Mouse (Mus musculus) MN1 (cell line): ENCODE data around the gene Rmdn2.

Experiments
- DNase-seq: peaks from one replicate; pipeline ENCODE4 v3.0.0-alpha.2; 2016; ENCODE audit warnings: low spot score

The Rmdn2 gene

GRCm38 (mm10) chr17:79611545-79611944 lies at the start of gene Rmdn2:
Gene Rmdn2, plus strand, starts transcription at chr17:79611863.
- DNase-seq = no peak

GRCm38 (mm10) chr17:79563067-79563620 lies 48.5 kb upstream of the Rmdn2 start:
- no peak for DNase-seq

- DNase-seq = no peak
Measured at GRCm38 (mm10) chr17:79563721-79564120, 47.9 kb upstream of the Rmdn2 start.

- no peak for DNase-seq
Measured at GRCm38 (mm10) chr17:79565241-79565961, 46.3 kb upstream of the Rmdn2 start.

- DNase-seq = no peak
Measured at GRCm38 (mm10) chr17:79568401-79568800, 43.3 kb upstream of the Rmdn2 start.

GRCm38 (mm10) chr17:79578328-79578727 lies 33.3 kb upstream of the Rmdn2 start:
- no peak for DNase-seq

GRCm38 (mm10) chr17:79580264-79580920 lies 31.3 kb upstream of the Rmdn2 start:
- peak; percentile 62 for DNase-seq

- no peak for DNase-seq
Measured at GRCm38 (mm10) chr17:79583466-79583865, 28.2 kb upstream of the Rmdn2 start.

GRCm38 (mm10) chr17:79584246-79584800 lies 27.3 kb upstream of the Rmdn2 start:
- no peak for DNase-seq

- DNase-seq = no peak
Measured at GRCm38 (mm10) chr17:79589913-79590312, 21.8 kb upstream of the Rmdn2 start.

GRCm38 (mm10) chr17:79595996-79596395 lies 15.7 kb upstream of the Rmdn2 start:
- DNase-seq = no peak

- DNase-seq = no peak
Measured at GRCm38 (mm10) chr17:79598151-79598550, 13.5 kb upstream of the Rmdn2 start.

GRCm38 (mm10) chr17:79598596-79599577 lies 12.8 kb upstream of the Rmdn2 start:
- DNase-seq = no peak

- DNase-seq = no peak
Measured at GRCm38 (mm10) chr17:79600108-79600507, 11.6 kb upstream of the Rmdn2 start.

- no peak for DNase-seq
Measured at GRCm38 (mm10) chr17:79602381-79602780, 9.3 kb upstream of the Rmdn2 start.

- no peak for DNase-seq
Measured at GRCm38 (mm10) chr17:79603427-79603826, 8.2 kb upstream of the Rmdn2 start.

GRCm38 (mm10) chr17:79605794-79606193 lies 5.9 kb upstream of the Rmdn2 start:
- DNase-seq = no peak

- no peak for DNase-seq
Measured at GRCm38 (mm10) chr17:79609697-79610096, 2.0 kb upstream of the Rmdn2 start.

GRCm38 (mm10) chr17:79610163-79610755 lies 1.4 kb upstream of the Rmdn2 start:
- no peak for DNase-seq

GRCm38 (mm10) chr17:79614691-79615588 lies 3.3 kb downstream of the Rmdn2 start:
- peak; percentile 15 for DNase-seq
